Mouse (Mus musculus): ENCODE measurements around the gene Gm29797. TPM values are rescaled to one million over a fixed set of nuclear protein-coding genes. Genes with fewer than 3 reads are reported as not detected.
A peak's percentile ranks its signal among the peaks of the same experiment; 100 is the strongest.

Gm29797 gene
- polyA plus RNA-seq, 1 experiment from 2014 or later: not detected

GRCm38 (mm10) chr2:181695776-181696175 is 38.9 kb downstream of the Gm29797 start:
- H3K9me3 ChIP-seq (ENCODE audit: low read length): no peaks in the 10 kb centered on the region
- no peak overlapping the region for H3K27ac ChIP-seq (ENCODE audit: low read length)
- no peaks in the 10 kb centered on the region for H3K27me3 ChIP-seq (replicated peaks; ENCODE audit: insufficient read depth, low read length)
- H3K36me3 ChIP-seq (ENCODE audit: insufficient read depth, low read length): no peaks in the 10 kb centered on the region
- TF ChIP-seq CTCF (IDR thresholded peaks at IDR 0.05) (no peak), EP300 (IDR thresholded peaks at IDR 0.05) (no peak)
- WGBS: 59% methylated on average over 1 of the region's 1 CpGs
- DNase-seq (ENCODE audit: low spot score) (no peak), ATAC-seq (no peak)
- no peak overlapping the region for H3K4me2 ChIP-seq (replicated peaks; ENCODE audit: low read depth, low read length)
- no peak overlapping the region for H3K9ac ChIP-seq (replicated peaks; ENCODE audit: low read depth)
- peaks cover 6% of the 10 kb centered on the region; the same call in 1 of the 2 replicates for H3K4me1 ChIP-seq (ENCODE audit: insufficient read depth, low read depth, low read length)
- H3K4me3 ChIP-seq (ENCODE audit: low read depth, low read length): no peak overlapping the region

- no peaks in the 10 kb centered on the region for H3K36me3 ChIP-seq (ENCODE audit: insufficient read depth, low read length)
- no peak for TF ChIP-seq EP300 (IDR thresholded peaks at IDR 0.05)
- no peak for TF ChIP-seq CTCF (IDR thresholded peaks at IDR 0.05)
- H3K27me3 ChIP-seq (replicated peaks; ENCODE audit: insufficient read depth, low read length): no peaks in the 10 kb centered on the region
- no peak overlapping the region for H3K27ac ChIP-seq (ENCODE audit: low read length)
- H3K4me3 ChIP-seq (ENCODE audit: low read depth, low read length): no peak overlapping the region
- DNase-seq (ENCODE audit: low spot score) (no peak), ATAC-seq (no peak)
- no peaks in the 10 kb centered on the region for H3K9me3 ChIP-seq (ENCODE audit: low read length)
- H3K4me2 ChIP-seq (replicated peaks; ENCODE audit: low read depth, low read length): no peak overlapping the region
- no peak overlapping the region for H3K9ac ChIP-seq (replicated peaks; ENCODE audit: low read depth)
- 67% methylated on average over 33 of the region's 33 CpGs for WGBS
- peaks cover 6% of the 10 kb centered on the region; the same call in 1 of the 2 replicates for H3K4me1 ChIP-seq (ENCODE audit: insufficient read depth, low read depth, low read length)
Observed at GRCm38 (mm10) chr2:181696801-181697420, 40.1 kb downstream of the Gm29797 start.

GRCm38 (mm10) chr2:181698241-181698640 is 41.4 kb downstream of the Gm29797 start, which contains the start of gene Lkaaear1:
Gene Lkaaear1, minus strand, starts transcription at chr2:181698442.
- WGBS: 50% methylated on average over 5 of the region's 5 CpGs
- Histone ChIP-seq H3K4me1 (ENCODE audit: insufficient read depth, low read depth, low read length) (peaks cover under 1% of the 10 kb centered on the region; the same call in 1 of the 2 replicates), H3K9ac (replicated peaks; ENCODE audit: low read depth) (no peak within 1 kb of the TSS), H3K27ac (ENCODE audit: low read length) (no peak within 1 kb of the TSS), H3K4me3 (ENCODE audit: low read depth, low read length) (no peak within 1 kb of the TSS), H3K27me3 (replicated peaks; ENCODE audit: insufficient read depth, low read length) (no peaks in the 10 kb centered on the region), H3K9me3 (ENCODE audit: low read length) (no peaks in the 10 kb centered on the region), H3K4me2 (replicated peaks; ENCODE audit: low read depth, low read length) (no peak within 1 kb of the TSS), H3K36me3 (ENCODE audit: insufficient read depth, low read length) (no peaks in the 10 kb centered on the region)
- DNase-seq (ENCODE audit: low spot score): no peak
- ATAC-seq: no peak
- no peak for TF ChIP-seq EP300 (IDR thresholded peaks at IDR 0.05)
- TF ChIP-seq CTCF (IDR thresholded peaks at IDR 0.05): no peak

GRCm38 (mm10) chr2:181706668-181707067 is 49.8 kb downstream of the Gm29797 start:
- no peak for ATAC-seq
- whole genome bisulfite sequencing: 47% methylated on average over 4 of the region's 4 CpGs

More at GRCm38 (mm10) chr2:181706668-181707067, 49.8 kb downstream of the Gm29797 start:
- H3K4me2 ChIP-seq (replicated peaks; ENCODE audit: low read depth, low read length): no peak overlapping the region
- no peaks in the 10 kb centered on the region for H3K4me1 ChIP-seq (ENCODE audit: insufficient read depth, low read depth, low read length)
- H3K4me3 ChIP-seq (ENCODE audit: low read depth, low read length): no peak overlapping the region
- H3K36me3 ChIP-seq (ENCODE audit: insufficient read depth, low read length): no peaks in the 10 kb centered on the region
- no peaks in the 10 kb centered on the region for H3K9me3 ChIP-seq (ENCODE audit: low read length)
- no peak for TF ChIP-seq EP300 (IDR thresholded peaks at IDR 0.05)
- TF ChIP-seq CTCF (IDR thresholded peaks at IDR 0.05): peak; percentile 64
- peak; percentile 34 for DNase-seq (ENCODE audit: low spot score)
- no peaks in the 10 kb centered on the region for H3K27me3 ChIP-seq (replicated peaks; ENCODE audit: insufficient read depth, low read length)
- no peak overlapping the region for H3K9ac ChIP-seq (replicated peaks; ENCODE audit: low read depth)
- no peak overlapping the region for H3K27ac ChIP-seq (ENCODE audit: low read length)

Other genes starting within 250 kb of the Gm29797 start
- gene Zbtb46, start 197.6 kb upstream of the Gm29797 start, polyA plus RNA-seq (2015; fragmentation: Nextera tagmentation; extraction: Ambion mirVana): 11.2 and 14.8 TPM in 2 replicates
- gene Abhd16b, start 163.8 kb upstream of the Gm29797 start, polyA plus RNA-seq (2015; fragmentation: Nextera tagmentation; extraction: Ambion mirVana): 0.21 and 0.25 TPM in 2 replicates
- 131 and 135 TPM in 2 replicates for gene Tpd52l2, start 159.9 kb upstream of the Gm29797 start, polyA plus RNA-seq (2015; fragmentation: Nextera tagmentation; extraction: Ambion mirVana)
- 57.2 and 59.5 TPM in 2 replicates for gene Dnajc5, start 136.5 kb upstream of the Gm29797 start, polyA plus RNA-seq (2015; fragmentation: Nextera tagmentation; extraction: Ambion mirVana)
- 41.8 and 43.3 TPM in 2 replicates for gene Uckl1, start 72.1 kb upstream of the Gm29797 start, polyA plus RNA-seq (2015; fragmentation: Nextera tagmentation; extraction: Ambion mirVana)
- gene Prpf6, start 65.2 kb upstream of the Gm29797 start, polyA plus RNA-seq (2015; fragmentation: Nextera tagmentation; extraction: Ambion mirVana): 32.3 and 33.6 TPM in 2 replicates
- 21.8 and 24.4 TPM in 2 replicates for gene Zfp512b, start 64.2 kb upstream of the Gm29797 start, polyA plus RNA-seq (2015; fragmentation: Nextera tagmentation; extraction: Ambion mirVana)
- gene Samd10, start 57.8 kb upstream of the Gm29797 start, polyA plus RNA-seq (2015; fragmentation: Nextera tagmentation; extraction: Ambion mirVana): 20.8 and 21.3 TPM in 2 replicates
- gene Sox18, start 14.6 kb downstream of the Gm29797 start, polyA plus RNA-seq (2015; fragmentation: Nextera tagmentation; extraction: Ambion mirVana): 134 and 161 TPM in 2 replicates
- 14.1 and 15.3 TPM in 2 replicates for gene Tcea2, start 23.3 kb downstream of the Gm29797 start, polyA plus RNA-seq (2015; fragmentation: Nextera tagmentation; extraction: Ambion mirVana)
- gene Rgs19, start 36.9 kb downstream of the Gm29797 start, polyA plus RNA-seq (2015; fragmentation: Nextera tagmentation; extraction: Ambion mirVana): 32.7 and 33.3 TPM in 2 replicates
- gene Lkaaear1, start 41.4 kb downstream of the Gm29797 start, polyA plus RNA-seq (2015; fragmentation: Nextera tagmentation; extraction: Ambion mirVana): not detected in 2 replicates
- gene Oprl1, start 58.0 kb downstream of the Gm29797 start, polyA plus RNA-seq (2015; fragmentation: Nextera tagmentation; extraction: Ambion mirVana): 0.20 TPM in 1 of 2 replicates, not detected in the other
- not detected in 2 replicates for gene Myt1, start 106.3 kb downstream of the Gm29797 start, polyA plus RNA-seq (2015; fragmentation: Nextera tagmentation; extraction: Ambion mirVana)
- gene Pcmtd2, start 180.8 kb downstream of the Gm29797 start, polyA plus RNA-seq (2015; fragmentation: Nextera tagmentation; extraction: Ambion mirVana): 37.3 and 43.6 TPM in 2 replicates
- 30.7 and 31.4 TPM in 2 replicates for gene Polr3k, start 207.3 kb downstream of the Gm29797 start, polyA plus RNA-seq (2015; fragmentation: Nextera tagmentation; extraction: Ambion mirVana)

All from lung, postnatal 0 days (tissue).